Mouse (Mus musculus) right cerebral cortex, postnatal 4 days (tissue): ENCODE results near the gene Fibcd1.

Source experiments
- DNase-seq: peaks from one replicate; pipeline ENCODE4 v3.0.0-alpha.2; 2022

Gene Fibcd1

DNA sequence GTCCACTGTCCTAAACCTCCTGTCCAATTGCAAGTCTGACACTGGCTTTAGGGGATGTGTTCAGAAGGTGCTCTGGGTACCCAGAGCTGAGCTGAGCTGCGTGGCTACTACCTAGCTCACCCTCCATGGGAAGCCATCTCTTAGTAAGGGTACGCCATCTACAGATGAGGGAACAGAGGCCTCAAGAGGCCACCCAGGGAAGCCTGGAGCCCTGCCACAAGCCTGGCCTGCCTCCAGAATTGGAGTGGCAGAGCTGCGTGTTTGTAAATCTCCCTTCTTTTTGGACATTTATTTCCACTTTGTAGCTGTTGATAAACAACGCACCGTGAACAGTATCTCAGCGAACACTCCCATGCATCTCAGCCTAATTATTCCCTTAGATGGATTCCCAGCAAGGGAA is 11.4 kb upstream of the Fibcd1 start:
- DNase-seq: peak; percentile 62

DNA sequence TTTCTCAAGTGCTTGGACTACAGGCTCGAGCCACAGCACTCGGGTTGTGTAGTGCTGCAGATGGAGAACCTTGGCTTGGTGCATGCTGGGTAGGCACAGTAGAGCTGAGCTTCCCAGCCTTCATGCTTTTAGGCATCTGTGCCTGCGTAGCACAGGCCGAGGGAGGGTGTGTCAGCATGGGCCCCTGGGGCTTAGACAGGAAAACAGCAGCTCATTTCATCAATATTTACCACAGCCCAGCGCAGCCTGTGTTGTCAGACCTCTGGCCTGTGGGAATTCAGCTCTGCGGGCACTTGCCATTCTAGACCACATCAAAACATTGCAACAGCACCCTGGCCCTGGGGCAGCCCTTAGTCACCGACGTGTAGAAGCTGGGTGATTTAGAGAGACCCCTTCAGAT is 10.2 kb upstream of the Fibcd1 start:
- DNase-seq: no peak

DNA sequence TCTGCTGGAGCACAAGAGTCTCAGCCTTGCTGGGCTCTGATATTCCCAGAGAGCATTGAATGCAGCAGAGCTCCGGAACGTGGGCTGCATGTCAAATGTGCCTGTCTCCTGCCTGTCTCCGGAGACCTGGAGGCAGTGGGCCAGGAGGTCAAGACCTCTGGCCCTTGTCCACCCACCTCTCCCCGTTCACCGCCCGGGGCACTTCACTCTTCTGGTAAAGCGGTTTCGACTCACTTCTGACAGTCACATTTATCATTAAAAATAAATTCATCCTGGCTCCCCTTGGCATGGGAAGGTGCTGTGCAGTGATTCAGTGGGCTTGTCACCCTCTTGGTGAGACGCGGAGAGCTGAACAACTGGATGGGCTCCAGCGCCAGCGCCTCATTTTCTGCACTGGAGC is 4.3 kb upstream of the Fibcd1 start:
- no peak for DNase-seq

DNA sequence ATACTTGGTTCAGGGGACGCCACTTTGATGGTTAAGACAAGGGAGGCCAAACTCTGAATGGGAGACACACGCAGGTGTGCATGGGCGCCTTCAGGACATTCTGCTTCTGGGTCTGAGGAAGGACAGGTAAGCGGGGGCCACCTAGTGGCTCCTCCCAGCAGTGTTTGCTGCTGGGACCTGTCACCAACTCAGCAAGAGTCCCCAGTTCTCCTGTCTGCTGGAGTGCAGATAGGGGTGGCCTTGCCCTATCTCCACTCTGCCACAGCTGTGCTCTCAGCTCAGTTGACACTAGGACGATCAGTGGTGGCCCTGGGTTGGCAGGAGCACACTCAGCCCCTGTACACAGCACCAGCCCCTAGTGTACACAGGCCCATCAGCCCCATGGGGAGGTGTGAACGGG is 2.1 kb upstream of the Fibcd1 start:
- no peak for DNase-seq

DNA sequence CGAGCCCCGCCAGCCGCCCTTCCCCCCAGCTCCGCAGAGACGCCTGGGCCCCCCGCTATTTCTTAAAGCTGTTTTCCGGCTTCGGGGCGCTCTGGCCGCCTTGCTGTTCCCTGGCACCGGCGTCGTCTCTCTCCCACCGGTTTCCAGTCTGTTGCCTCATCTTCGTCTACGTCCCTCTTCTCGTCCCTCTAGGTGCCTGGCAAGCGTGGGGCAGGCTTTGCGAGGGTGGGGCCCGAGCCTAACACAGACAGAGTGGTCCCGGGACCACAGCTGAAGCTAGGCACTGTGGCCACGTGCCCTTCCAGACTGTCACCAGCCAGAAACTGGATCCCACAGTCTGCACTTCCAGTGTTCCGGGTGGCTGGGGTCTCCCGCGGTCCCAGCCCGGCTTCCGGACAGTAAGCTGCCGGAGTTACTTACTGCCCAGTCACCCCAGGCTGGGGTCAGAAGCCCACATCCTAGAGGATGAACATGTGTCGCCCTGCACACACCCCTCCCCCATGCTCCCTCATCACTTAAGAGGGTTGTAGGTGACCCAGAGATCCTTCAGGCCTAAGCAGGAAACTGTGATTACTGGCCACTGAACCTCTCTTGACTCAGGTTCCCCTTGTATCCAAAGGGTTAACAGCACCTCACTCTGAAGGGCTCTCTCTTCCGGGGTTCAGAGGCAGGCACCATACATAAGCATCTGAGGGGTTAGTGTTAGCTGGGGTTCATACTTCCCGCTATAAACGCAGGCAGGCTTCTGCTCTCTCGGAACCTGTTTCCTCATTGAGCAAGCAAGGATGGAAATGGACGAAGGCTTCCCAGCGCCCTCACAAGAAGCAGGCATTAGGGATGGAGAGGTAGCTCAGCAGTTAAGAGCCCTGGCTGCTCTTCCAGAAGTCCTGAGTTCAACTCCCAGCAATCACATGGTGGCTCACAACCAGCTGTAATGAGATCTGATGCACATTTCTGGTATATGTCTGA is 1.2 kb upstream of the Fibcd1 start:
- DNase-seq: no peak

DNA sequence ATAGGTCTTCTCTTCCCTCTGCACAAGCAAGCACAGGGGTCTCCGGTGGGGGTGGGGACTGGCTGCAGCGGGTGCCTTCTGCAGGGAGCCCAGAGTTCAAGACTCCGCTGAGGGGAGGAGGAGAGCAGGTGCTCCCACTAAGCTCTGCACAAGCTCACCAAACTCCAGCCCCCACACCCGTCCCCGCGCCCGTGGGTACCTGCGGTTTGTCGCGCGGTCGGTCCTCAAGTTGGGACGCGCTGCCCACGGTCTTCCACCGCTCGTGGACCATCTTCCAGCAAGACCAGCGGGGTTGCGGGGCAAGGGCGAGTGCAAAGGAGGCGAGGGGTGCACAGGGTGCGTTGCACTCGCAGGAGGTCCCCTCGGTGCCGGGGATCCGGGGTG is 301 bp downstream of the Fibcd1 start:
- DNase-seq: no peak

DNA sequence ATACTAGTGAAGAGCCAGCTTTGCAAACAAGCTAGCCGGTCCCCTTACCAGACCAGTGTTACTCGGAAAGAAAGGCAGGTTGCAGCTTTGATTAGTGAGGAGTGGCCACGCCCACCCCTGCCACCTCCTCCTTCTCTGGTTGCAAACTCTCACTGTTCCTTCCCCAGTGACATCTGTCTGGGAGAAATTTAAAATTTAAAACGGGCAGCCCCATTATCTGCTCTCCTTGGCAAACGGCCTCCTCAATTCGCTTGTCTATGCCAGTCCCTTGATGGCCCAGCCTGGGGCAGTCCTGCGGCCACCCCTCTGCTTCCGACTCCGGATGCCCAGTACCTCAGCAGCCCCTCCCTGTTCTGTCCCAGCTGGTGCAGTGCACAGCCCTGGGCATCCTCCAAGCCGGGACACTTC is 1.1 kb downstream of the Fibcd1 start:
- DNase-seq: no peak

DNA sequence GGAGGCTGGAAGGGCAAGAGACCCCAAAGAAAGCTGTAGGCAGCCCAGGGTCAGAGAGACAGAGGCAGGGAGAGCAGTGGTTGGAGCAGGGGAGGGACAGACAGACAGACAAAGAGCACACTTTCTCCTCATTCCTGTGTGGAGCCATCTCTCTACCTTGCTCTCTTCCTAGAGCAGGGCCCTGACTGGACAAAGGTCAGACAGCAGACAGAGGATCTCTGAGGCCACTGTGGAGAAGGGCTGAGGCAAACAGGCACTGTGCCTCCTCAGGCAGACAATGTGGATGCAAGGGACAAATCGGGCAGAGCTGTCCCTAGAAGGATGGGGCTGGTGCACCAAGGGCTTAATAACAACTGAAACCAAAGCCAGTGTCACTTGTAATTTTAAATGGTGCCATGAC is 6.9 kb downstream of the Fibcd1 start:
- DNase-seq: no peak

DNA sequence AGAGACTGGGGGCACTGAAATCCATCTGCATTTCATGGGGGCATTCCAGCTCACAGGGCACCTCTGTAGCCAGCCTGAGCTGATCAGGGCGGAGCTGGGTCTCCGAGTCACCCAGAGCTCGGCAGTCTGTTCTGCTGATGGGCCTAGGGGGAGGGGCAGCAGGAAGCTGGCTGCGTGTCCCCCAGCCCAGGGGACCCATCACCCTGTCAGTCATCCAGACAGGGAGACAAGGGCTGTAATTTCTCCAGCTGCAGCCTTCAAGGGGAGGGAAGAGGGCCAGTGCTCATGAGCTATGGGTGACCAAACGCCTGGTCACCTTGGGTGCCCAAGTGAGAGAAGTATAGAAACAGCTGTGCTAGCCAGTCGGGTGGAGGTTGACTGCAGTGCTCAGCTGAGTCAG is 8.8 kb downstream of the Fibcd1 start:
- no peak for DNase-seq

DNA sequence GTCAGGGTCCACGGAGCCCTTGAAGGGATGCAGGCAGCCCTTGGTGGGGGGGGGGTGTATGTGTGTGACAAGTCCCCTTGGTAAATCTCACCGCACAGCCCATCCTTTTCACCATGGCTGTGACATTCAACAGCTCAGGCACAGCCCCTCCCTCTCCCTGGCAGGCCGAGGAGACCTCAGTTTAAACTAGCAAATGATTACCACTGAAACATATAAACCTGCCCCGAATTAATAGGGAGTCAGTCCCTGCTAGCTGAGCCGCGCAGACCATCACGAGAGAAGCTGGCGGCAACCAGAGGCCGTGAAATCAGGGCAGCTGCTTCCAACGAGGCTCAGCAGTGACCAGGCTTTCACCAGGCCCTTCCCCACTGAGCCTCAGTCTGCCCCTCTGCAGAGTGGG is 9.7 kb downstream of the Fibcd1 start:
- no peak for DNase-seq

DNA sequence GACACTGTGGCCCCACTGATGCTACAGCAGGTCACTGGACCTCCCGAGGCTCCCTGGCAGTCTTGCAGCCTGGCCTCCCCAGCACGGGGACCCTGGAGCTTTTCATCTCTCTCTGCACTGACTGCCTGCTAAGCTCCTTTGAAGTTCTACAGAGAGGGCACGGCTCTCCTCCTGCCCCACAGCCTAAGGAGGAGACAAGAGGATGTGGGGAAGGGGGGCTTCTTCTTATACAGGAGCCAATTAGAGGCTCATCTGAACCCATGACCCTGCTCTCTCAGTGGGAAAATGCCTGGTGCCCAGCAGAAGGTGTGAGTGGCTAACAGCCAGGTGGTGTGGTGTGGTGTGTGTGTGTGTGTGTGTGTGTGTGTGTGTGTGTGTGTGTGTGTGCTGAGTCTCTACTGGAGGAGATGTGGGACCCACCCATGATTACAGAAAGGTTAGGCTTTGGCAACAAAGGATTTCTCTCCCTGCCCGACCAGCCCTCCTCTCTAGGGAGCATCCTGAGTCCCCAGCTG is 17.4 kb downstream of the Fibcd1 start:
- no peak for DNase-seq

DNA sequence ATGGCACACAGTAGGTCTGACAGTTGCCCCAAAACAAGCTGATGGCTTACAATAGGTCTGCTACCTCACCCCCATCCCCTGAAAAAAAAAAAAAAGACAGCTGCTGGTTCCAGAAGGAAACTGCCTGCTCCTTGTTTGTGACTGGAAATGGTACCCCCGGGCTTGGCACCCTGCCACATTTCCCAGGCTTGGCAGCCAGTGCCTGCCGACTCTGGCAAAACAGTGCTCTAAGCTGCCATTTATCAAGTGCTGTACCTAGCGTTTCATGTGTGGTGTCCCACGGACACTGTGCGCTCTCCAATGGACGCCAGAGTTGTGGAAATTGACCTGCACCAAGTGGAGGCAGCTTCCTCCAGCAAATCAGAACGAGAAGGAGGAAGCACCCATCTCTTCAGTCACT is 17.9 kb downstream of the Fibcd1 start:
- peak; percentile 94 for DNase-seq

DNA sequence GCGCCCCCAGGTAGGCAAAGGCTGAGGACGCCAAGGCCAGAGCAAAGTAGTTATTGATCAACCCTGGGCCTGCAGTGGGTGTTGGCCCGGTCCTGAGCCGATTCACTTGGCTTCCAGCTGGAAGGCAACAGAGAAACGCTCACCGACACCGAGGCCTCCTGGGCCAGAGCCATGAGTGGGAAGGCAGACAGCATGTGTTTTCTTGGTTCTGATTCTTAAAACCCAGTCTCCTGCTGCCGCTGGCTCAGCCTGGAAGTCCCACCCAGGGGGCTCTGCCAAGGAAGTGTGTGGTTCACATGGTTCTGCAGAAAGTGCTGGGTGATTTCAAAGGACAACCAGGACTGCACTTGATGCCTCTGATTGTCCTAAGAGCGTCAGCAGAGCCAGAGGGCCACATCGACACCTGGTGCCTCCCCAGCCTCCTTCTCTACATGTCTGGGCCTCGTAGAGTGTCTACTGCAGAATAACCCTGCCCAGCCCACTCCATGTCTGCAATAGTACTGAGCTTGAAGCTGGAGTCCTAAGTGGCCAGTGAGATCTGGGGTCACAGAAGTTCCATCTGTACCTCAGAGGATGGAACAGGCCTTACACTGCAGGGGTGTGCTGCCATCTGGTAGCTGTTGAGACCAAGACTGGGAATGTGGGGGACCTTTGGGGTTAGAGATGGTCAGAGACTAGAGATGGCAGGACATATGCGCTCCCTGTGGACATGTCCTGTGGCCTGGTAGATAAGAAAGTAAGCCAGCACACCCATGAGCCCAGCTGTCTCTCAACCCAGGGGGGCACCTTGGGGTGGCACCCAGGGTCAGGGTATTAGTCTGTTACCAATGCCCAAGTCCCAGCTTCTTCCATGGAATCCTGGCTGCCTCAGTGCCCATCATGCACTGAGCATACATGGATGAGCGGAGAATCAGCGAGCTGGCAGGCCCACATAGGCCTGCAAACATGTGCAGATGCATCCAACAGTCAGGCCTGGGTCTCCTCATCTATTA is 19.4 kb downstream of the Fibcd1 start:
- no peak for DNase-seq

DNA sequence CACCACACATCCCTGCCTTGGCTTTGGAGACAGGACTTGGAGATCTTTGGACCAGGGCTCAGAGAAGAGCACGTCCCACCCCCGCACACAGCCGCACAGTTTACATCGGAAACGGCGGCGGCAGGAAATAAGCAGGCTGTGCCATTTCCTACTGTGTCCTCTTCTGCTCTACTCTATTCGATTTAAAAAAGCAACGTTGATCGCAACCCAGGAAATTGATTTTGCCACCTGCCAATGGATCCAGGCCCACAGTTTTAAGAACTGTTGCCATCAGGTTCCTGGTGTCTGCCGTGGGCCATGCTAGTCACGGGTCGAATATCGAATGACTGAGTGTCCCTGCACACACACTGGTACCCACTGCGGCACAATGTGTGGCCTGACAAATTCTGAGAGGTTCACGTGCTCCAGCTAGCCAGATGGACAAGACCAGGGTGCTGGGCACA is 20.3 kb downstream of the Fibcd1 start:
- DNase-seq: no peak

DNA sequence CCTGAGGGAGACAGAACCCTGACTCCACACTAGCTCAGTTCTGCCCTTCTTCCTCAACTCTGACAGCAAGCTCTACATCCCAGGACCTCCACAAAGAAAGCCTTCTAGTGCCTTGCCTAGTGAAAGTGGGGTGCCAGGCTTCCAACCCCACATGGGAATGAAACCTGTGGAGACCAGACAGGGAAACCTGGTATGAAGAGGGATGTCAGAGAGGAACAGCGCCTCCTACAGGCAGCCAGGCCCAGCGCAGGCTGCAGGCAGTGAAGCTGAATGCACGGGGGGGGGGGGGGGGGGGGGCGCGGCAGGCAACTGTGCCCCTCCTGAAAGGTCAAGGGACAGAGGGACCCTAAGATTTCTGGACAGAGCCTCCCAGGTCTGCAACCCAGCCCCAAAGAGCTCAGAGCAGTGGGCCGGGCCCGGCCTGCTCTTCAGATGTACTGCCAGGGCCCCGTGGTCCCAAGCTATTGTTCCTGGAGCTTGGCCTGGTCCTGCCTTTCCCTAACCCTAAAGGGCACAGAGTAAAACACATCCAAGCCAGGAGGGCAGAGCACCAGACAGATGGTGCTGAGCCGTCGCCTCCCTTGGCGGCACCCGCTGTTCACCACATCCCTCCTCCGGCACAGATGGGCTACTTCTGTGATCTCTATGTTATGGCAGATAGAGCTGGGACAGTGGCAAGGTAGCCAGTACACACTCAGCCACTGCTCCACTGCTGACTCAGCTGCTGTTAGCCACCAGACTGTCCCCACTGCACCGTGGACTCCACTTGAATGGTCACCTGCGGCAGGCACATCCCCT is 21.7 kb downstream of the Fibcd1 start:
- peak; percentile 47 for DNase-seq

DNA sequence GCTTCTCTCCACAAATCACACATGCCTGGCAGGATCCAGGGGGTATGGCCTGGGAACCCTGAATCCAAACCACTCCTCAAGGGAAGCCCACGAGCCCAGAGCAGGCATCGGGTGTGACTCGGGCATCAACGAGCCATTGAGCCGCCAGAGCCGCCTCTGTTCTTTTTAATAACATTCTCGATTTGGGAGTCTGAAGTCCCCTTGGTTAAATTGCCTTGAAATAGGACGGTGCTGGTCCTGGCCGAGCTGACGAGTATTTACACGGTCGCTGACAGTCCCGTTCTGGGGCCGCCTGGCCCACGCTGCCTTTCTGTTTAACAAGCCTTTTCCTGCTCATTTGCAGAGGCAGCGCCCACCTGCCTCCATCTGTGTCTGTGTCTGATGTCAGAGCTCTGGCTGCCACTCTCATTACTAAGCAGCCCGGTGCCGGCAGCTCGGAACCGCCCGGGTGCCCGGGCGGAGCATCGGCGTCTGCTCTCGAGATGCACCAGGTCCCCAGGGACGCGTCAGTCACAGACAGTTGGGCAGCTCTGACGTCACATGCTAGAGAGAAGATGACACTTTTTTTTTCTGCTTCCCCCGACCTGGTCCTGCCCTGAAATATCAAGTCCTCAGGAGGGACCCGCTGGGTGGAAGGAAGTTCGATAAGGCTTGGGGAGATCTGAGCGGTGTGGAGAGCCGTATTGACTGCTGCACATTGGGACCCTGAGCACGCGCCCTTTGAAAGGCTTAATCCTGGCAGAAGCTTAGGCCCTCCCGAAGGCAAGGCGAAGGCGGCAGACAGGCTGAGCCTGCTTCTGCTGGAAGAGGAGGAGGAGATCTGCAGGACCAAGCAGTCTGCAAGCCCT is 23.1 kb downstream of the Fibcd1 start:
- peak; percentile 40 for DNase-seq

DNA sequence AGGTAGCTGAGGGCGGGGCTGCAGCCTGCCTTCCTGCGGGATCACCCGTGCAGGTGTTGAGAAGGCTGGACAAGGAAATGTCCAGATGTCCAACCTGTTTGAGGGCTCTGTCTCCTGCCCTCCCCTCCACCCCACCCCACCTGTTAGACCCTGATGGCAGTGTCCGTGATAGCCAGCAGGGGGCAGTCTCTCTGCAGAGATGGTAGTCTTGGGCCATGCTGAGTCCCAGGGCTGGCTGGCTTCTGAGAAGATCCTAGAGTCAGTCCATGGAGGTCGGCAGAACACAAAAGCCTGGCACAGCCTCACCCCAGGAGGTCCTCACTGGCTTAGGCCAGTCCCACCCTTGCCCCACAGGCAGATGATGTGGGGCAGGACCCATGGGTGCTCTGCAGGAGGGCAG is 30.4 kb downstream of the Fibcd1 start:
- peak; percentile 64 for DNase-seq

DNA sequence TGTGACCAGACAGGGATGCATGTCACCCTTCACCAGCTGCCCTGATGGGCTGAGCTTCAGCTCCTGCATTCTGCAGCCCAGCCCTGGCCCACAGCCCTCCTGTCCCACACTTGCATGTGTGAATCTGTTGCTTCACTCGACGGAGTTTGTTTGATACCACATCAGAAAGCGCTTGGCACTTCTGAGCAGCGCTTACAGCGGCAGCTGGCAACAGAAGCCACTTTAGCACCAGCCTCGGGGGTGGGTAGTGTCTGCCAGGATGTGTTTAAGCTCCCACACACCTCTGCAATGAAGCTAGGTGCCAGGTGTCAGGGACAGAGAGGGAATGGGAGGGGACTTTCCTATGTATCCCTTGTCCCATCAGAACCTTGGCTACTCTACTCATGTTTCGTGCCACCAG is 31.1 kb downstream of the Fibcd1 start:
- DNase-seq: no peak

DNA sequence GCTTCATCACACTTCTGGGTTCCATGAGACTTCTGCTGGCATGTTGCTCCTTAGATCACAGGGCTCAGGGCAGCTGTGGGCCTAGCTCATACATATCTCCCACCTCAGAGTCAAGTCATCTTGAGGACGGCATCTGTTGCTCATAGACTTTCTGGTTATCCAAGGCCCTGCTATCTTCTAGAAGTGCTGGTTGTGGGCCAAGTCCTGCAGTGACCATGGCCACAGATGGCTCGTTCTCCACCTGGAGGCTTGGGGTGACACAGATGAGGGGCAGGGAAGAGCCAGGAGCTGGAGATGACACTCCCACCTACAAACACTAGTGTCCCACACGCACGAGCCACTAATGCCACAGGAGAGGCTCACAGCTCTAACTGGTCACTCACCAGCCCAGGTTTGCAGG is 32.2 kb downstream of the Fibcd1 start:
- DNase-seq: no peak

DNA sequence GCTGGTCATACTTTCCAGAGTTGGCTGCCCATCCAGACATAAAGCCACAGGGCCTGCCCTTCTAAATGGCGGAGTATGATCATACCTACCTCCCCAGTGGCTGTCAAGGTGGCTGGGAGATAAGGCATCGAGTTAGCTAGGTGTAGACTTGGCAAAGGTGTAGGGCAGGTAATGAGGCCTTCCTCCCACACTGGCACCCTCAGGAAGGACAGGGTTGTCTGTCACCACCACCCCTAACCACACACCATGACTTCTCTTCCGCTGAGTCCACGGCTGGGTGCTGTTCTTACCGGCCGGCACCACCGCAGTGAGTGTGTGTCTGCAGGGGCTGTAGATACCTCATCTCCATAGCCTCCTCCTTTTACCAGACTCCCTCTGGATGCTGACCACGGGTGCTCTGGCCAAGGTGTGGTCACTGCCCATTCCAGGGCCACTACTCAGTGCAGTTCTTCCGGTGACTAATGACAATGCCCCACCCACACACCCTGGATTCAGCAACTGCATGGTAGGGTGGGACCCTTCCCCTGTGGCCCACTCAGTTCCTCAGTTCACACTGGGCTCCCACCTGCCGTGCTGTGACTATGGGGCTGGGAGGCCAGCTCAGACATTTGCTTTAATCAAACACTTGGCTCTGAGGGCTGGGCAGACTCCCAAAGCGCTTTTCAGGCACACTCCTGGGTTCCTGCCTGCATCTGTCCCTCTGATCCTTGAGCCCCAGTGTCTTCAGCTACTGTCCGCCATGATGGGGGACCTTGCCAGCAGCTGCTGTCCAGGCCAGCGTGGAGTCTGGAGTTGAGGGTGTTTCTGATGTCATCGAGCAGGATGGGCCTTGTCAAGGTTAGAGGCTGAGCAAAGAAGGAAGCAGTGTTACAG is 34.5 kb downstream of the Fibcd1 start:
- no peak for DNase-seq

DNA sequence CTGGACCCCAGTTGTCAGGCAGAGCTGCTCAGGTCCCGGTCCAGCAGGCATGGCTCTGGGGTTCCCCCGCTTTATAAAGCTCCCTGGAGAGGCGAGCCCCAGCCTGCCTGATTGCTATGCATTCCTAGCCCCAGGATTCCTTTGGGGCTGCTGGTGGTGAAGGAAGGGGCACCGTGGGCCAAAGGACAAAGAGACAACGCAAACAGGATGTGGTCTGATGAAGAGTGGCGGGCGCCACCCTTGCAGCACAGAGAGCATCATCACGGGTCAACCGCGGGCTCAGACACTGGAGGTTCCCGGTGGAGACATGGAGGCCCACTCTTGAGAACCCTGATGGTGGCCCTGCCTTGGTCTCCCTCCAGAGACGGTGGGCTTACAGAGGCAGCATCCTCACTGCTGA is 35.4 kb downstream of the Fibcd1 start, which contains the start of gene Qrfp:
TSS of gene Qrfp (minus strand) at position 137 of the 400 bp plus-strand sequence.
- DNase-seq: no peak
